Mouse (Mus musculus) lung, postnatal 0 days (tissue): ENCODE measurements at regions not wholly inside any gene's neighbourhood (a gene's known extent, or its start where the extent isn't known, plus 50 kb on each side); places are given as distances from the start of the nearest gene placed in this dataset.

Experiments used
- ATAC-seq: fragments of 200-750 bp; cut with Nextera tagmentation; 2 replicates; pipeline ENCODE4 v1.8.0; 2017; ENCODE audit warnings: moderate library complexity
- DNase-seq: peaks from one replicate; pipeline ENCODE4 v3.0.0-alpha.2; 2016; ENCODE audit warnings: low spot score
- H3K27ac ChIP-seq: fragments of 300-500 bp; sonication (generic); 2 replicates; pipeline ENCODE4 v1.5.1; 2014; ENCODE audit warnings: antibody characterized with exemption, mild to moderate bottlenecking, low read length, mixed read lengths
- H3K27me3 ChIP-seq: fragments of 300-500 bp; sonication (generic); replicated peaks from 2 replicates; pipeline ENCODE4 v1.6.1; 2014; ENCODE audit warnings: low read length, mixed read lengths; ENCODE audit not compliant: insufficient read depth
- H3K36me3 ChIP-seq: fragments of 300-500 bp; sonication (generic); 2 replicates; pipeline ENCODE4 v1.6.1; 2014; ENCODE audit warnings: low read length, mixed read lengths; ENCODE audit not compliant: insufficient read depth
- H3K4me1 ChIP-seq: fragments of 300-500 bp; sonication (generic); 2 replicates; pipeline ENCODE4 v1.6.1; 2014; ENCODE audit warnings: antibody characterized with exemption, low read depth, low read length, mixed read lengths; ENCODE audit not compliant: insufficient read depth
- H3K4me2 ChIP-seq: fragments of 300-500 bp; sonication (generic); replicated peaks from 2 replicates; pipeline ENCODE4 v1.6.1; 2014; ENCODE audit warnings: low read depth, mild to moderate bottlenecking, low read length, moderate library complexity, mixed read lengths
- H3K4me3 ChIP-seq: fragments of 300-500 bp; sonication (generic); 2 replicates; pipeline ENCODE4 v1.5.1; 2014; ENCODE audit warnings: low read depth, low read length
- H3K9ac ChIP-seq: fragments of 300-500 bp; sonication (generic); replicated peaks from 2 replicates; pipeline ENCODE4 v1.6.1; 2014; ENCODE audit warnings: low read depth, mild to moderate bottlenecking
- H3K9me3 ChIP-seq: fragments of 300-500 bp; sonication (generic); 2 replicates; pipeline ENCODE4 v1.6.1; 2016; ENCODE audit warnings: low read length, mixed read lengths
- CTCF ChIP-seq: IDR thresholded peaks from 2 replicates; pipeline ENCODE4 v1.5.1; 2016; ENCODE audit warnings: antibody characterized with exemption, mild to moderate bottlenecking
- EP300 ChIP-seq: IDR thresholded peaks from 2 replicates; pipeline ENCODE4 v1.6.1; 2016; ENCODE audit warnings: antibody characterized with exemption, mild to moderate bottlenecking, control low read depth
- WGBS: fragments of 180-500 bp; shearing (Covaris S2); extraction: QIAGEN DNeasy Blood & Tissue Kit; methylation state at CpG from one replicate; pipeline ENCODE4 v1.1.7; 2014; 5-methylcytosine and 5-hydroxymethylcytosine counted together

DNA sequence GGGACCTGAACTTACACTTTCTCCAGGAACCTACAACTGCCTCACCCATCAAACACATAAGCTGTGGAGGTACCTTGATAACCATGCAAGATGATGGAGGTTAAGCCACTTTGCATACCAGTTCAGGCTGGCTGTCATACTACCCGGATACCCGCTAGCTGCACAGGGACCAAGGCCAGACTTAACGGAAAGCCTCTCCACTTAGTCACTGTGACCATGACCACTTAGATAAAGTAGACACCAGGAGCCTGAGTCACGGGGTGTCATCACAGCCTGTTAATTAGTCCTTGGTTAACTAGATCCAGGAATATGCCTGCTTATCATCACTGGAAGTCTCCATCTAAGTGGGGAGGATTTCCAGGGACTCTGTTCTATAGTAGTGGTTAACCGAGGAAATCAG, 124.7 kb downstream of the Aipl1 start:
- Histone ChIP-seq H3K9ac (no peak overlapping the region), H3K9me3 (no peaks in the 10 kb centered on the region), H3K4me2 (no peak overlapping the region), H3K4me1 (no peaks in the 10 kb centered on the region), H3K4me3 (no peak overlapping the region), H3K36me3 (no peaks in the 10 kb centered on the region), H3K27me3 (no peaks in the 10 kb centered on the region), H3K27ac (no peak overlapping the region)
- no peak for DNase-seq
- TF ChIP-seq EP300: no peak
- TF ChIP-seq CTCF: no peak
- ATAC-seq: no peak
- 84% methylated on average over 5 of the region's 5 CpGs for WGBS

DNA sequence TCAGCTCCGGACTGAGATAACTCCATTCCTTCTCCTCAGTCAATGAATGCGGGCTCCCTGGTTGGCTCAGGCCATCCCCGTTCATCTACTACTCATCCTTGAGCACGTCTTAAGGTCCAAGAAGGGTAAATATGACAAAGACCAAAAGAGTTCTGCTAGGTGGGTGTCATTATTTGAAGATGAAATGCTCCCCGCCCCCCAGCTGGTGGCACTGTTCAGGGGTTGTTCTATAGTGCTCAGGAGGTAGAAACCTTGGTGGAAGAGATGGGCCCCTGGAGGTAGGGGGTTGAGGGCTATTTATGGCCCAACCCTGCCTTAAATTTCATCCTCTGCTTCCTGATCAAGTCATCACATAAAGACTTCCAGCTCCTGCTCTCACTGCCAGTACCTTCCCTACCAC, 126.0 kb downstream of the Aipl1 start:
- Histone ChIP-seq H3K9ac (no peak overlapping the region), H3K9me3 (no peaks in the 10 kb centered on the region), H3K27me3 (no peaks in the 10 kb centered on the region), H3K4me2 (no peak overlapping the region), H3K36me3 (no peaks in the 10 kb centered on the region), H3K4me3 (no peak overlapping the region), H3K27ac (no peak overlapping the region), H3K4me1 (no peaks in the 10 kb centered on the region)
- DNase-seq (no peak), ATAC-seq (no peak)
- TF ChIP-seq EP300: no peak
- no peak for TF ChIP-seq CTCF
- 73% methylated on average over 5 of the region's 5 CpGs for WGBS

DNA sequence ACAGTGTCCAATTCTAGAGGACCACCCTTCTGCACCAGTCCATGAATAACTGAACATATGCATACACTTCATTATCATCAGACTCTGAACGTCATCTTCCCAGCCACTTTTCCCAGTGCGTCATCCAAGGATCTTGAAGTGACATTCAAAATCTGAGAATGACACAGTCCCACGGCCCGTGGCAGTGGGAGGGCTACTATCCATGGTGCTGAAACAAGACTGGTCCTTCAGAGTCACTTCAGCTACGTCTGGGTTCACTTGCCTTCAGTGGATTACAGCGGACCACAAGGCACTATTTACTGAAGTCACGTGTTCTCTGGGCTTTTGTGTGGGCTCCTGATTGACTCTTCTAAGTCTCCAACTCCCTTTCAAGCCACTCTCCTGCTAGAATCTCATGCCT, 128.7 kb downstream of the Aipl1 start:
- 37% methylated on average over 7 of the region's 7 CpGs for WGBS
- DNase-seq: peak; percentile 10
- no peaks in the 10 kb centered on the region for H3K36me3 ChIP-seq
- H3K4me3 ChIP-seq: no peak overlapping the region
- no peaks in the 10 kb centered on the region for H3K9me3 ChIP-seq
- no peak overlapping the region for H3K27ac ChIP-seq
- no peak overlapping the region for H3K4me2 ChIP-seq
- no peaks in the 10 kb centered on the region for H3K27me3 ChIP-seq
- ATAC-seq: no peak
- H3K9ac ChIP-seq: no peak overlapping the region
- H3K4me1 ChIP-seq: no peaks in the 10 kb centered on the region
- TF ChIP-seq CTCF: no peak
- TF ChIP-seq EP300: no peak

DNA sequence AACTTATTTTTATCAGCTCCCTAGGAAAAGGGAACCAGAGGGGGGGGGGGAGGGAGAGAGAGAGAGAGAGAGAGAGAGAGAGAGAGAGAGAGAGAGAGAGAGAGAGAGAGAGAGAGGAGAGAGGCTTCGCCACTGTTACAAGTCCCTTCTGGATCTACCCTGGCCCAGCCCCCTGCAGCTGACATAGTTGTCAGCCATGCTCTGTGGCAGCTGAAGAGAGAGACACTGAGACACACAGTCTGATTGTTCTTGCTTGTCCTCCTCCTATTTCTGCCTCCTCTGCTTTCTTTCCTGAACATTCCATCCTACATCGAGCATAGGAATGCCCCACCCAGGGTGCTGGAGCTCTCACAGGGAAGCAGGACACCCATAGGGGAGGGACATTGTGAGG, 134.3 kb downstream of the Aipl1 start:
- no peak overlapping the region for H3K27ac ChIP-seq
- H3K27me3 ChIP-seq: no peaks in the 10 kb centered on the region
- ATAC-seq (no peak), DNase-seq (no peak)
- TF ChIP-seq CTCF (no peak), EP300 (no peak)
- H3K9ac ChIP-seq: no peak overlapping the region
- no peaks in the 10 kb centered on the region for H3K9me3 ChIP-seq
- H3K36me3 ChIP-seq: no peaks in the 10 kb centered on the region
- H3K4me3 ChIP-seq: no peak overlapping the region
- no peak overlapping the region for H3K4me2 ChIP-seq
- 33% methylated on average over 2 of the region's 2 CpGs for WGBS
- H3K4me1 ChIP-seq: no peaks in the 10 kb centered on the region

DNA sequence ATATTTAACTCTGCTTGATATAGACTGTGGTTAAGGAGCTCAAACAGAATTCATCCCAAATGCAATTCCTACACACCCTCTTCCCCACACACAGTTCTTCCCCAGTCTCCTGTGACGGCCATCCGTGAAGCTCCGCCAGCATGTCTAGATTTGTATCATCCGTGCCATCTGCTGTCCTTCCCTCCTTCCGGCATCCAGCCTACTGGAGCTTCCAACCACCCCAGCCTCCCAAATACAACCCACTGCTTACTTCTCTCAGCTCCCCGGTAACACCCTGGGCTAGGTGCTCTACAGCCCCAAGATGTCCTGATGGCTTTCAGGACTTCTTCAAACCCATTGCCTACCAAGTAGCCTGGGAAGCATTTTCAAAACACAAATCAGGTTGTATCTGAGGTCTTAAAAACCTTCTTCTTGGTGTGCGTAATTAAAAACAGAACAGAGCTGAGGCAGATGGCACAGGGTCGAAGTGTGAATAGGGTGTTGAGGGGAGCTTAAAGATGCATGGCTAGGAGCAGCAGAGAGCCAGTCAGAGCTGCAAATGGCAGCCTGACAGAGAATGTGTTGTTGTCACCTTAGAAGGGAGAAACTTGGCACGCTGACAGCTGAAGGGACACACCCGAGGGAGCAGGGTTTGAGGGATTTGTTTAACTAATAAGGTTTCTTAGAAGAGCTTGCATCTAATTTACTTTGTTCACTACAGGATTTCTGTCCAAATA, 134.8 kb downstream of the Aipl1 start:
- 52% methylated on average over 10 of the region's 10 CpGs for WGBS
- no peak for TF ChIP-seq CTCF
- TF ChIP-seq EP300: no peak
- no peak overlapping the region for H3K4me3 ChIP-seq
- DNase-seq: no peak
- H3K36me3 ChIP-seq: no peaks in the 10 kb centered on the region
- no peaks in the 10 kb centered on the region for H3K9me3 ChIP-seq
- H3K27ac ChIP-seq: no peak overlapping the region
- no peaks in the 10 kb centered on the region for H3K27me3 ChIP-seq
- H3K9ac ChIP-seq: no peak overlapping the region
- H3K4me1 ChIP-seq: no peaks in the 10 kb centered on the region
- no peak overlapping the region for H3K4me2 ChIP-seq
- no peak for ATAC-seq

DNA sequence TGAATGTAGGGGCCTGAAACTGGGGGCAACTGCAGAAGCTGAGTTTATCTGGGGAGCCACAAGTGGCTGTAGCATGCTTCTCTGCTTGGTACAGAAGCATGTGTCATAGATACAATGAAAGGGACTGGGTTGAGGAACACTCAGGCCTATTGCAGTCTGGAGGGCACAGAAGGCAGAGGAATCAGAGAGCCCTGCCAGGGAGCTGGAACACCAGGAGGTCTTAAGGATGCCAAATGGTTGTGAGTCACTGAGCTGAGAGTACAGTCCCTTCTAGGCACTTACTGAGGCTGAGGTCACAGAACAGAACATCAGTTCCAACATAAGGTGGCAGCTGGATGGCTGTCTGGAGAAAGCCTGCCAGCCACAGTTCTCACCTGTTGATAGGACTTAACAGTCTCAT, 136.5 kb downstream of the Aipl1 start:
- no peak for ATAC-seq
- no peak overlapping the region for H3K4me3 ChIP-seq
- no peak overlapping the region for H3K27ac ChIP-seq
- DNase-seq: no peak
- no peaks in the 10 kb centered on the region for H3K27me3 ChIP-seq
- TF ChIP-seq EP300: no peak
- no peak for TF ChIP-seq CTCF
- H3K36me3 ChIP-seq: no peaks in the 10 kb centered on the region
- H3K9me3 ChIP-seq: no peaks in the 10 kb centered on the region
- H3K4me2 ChIP-seq: no peak overlapping the region
- no peaks in the 10 kb centered on the region for H3K4me1 ChIP-seq
- no peak overlapping the region for H3K9ac ChIP-seq

DNA sequence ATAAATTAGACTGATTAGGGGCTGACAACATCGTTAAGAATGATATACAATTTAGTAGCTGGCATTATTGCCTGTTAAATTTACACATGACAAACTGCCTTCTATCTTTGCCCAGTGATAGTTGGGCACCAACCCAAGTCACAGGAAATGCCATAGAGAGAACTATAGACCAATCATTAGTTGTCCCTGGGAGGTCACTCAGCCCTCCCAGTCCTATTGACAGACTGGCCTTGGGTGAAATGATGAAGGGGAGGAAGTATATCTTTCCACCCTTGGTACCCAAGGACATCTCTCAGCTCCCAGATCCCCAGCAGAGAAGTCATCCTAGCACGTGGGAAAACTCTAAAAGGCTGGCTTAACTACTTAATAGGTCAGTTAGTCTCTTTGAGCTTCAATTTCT, 139.8 kb downstream of the Aipl1 start:
- Histone ChIP-seq H3K4me1 (no peaks in the 10 kb centered on the region), H3K9ac (no peak overlapping the region), H3K4me2 (no peak overlapping the region), H3K36me3 (no peaks in the 10 kb centered on the region), H3K4me3 (no peak overlapping the region), H3K27me3 (no peaks in the 10 kb centered on the region), H3K9me3 (no peaks in the 10 kb centered on the region), H3K27ac (no peak overlapping the region)
- DNase-seq (no peak), ATAC-seq (no peak)
- 59% methylated on average over 2 of the region's 2 CpGs for WGBS
- TF ChIP-seq EP300: no peak
- TF ChIP-seq CTCF: no peak
